Mouse (Mus musculus) E14TG2a.4 (cell line): ENCODE measurements around the gene Gm3376.
"Not testable (repeated sequence)": the region's sequence is repeated elsewhere in the genome, so short reads cannot be mapped to it uniquely, and the experiment has no call there.

ENCODE experiments used
- CTCF ChIP-seq: conservative IDR thresholded peaks from 2 replicates; pipeline ENCODE4 v1.5.1; 2014; ENCODE audit warnings: low read length
- NANOG ChIP-seq: IDR thresholded peaks from 2 replicates; pipeline ENCODE4 v1.6.1; 2014; ENCODE audit warnings: borderline replicate concordance, low read length, mixed read lengths
- POU5F1 ChIP-seq: IDR thresholded peaks from 2 replicates; pipeline ENCODE4 v1.6.1; 2014; ENCODE audit warnings: low read length, borderline replicate concordance

GRCm38 (mm10) chrY:3771373-3771772 lies at the start of gene Gm3376:
- TF ChIP-seq CTCF, POU5F1, NANOG: not testable (repeated sequence)
